Mouse (Mus musculus) midbrain, embryonic 12.5 days (tissue): ENCODE data around the gene Gng13. TPM values are rescaled to one million over a fixed set of nuclear protein-coding genes. Genes with fewer than 3 reads are reported as not detected.
"Not testable (repeated sequence)": the region's sequence is repeated elsewhere in the genome, so short reads cannot be mapped to it uniquely, and the experiment has no call there.

Source experiments
- ATAC-seq: fragments of 200-750 bp; cut with Nextera tagmentation; 2 replicates; pipeline ENCODE4 v1.8.0; 2017; ENCODE audit warnings: low read depth, moderate TSS enrichment, moderate library complexity; ENCODE audit not compliant: low FRiP score
- H3K27ac ChIP-seq: fragments of 300-500 bp; sonication (generic); replicated peaks from 2 replicates; pipeline ENCODE4 v1.5.1; 2016; ENCODE audit warnings: mild to moderate bottlenecking
- H3K27me3 ChIP-seq: fragments of 300-500 bp; sonication (generic); 2 replicates; pipeline ENCODE4 v1.6.1; 2016; ENCODE audit warnings: mild to moderate bottlenecking
- H3K36me3 ChIP-seq: fragments of 300-500 bp; sonication (generic); 2 replicates; pipeline ENCODE4 v1.6.1; 2016
- H3K4me1 ChIP-seq: fragments of 300-500 bp; sonication (generic); 2 replicates; pipeline ENCODE4 v1.6.1; 2016
- H3K4me2 ChIP-seq: fragments of 300-500 bp; sonication (generic); replicated peaks from 2 replicates; pipeline ENCODE4 v1.6.1; 2016; ENCODE audit warnings: mild to moderate bottlenecking, moderate library complexity
- H3K4me3 ChIP-seq: fragments of 300-500 bp; sonication (generic); 2 replicates; pipeline ENCODE4 v1.5.1; 2016; ENCODE audit warnings: mild to moderate bottlenecking
- H3K9ac ChIP-seq: fragments of 300-500 bp; sonication (generic); replicated peaks from 2 replicates; pipeline ENCODE4 v1.6.1; 2016; ENCODE audit warnings: mild to moderate bottlenecking, moderate library complexity
- H3K9me3 ChIP-seq: fragments of 300-500 bp; sonication (generic); 2 replicates; pipeline ENCODE4 v1.6.1; 2016; ENCODE audit warnings: mild to moderate bottlenecking
- WGBS: fragments of 180-500 bp; shearing (Covaris S2); methylation state at CpG from one replicate; pipeline ENCODE4 v1.1.7; 2016; 5-methylcytosine and 5-hydroxymethylcytosine counted together
- polyA plus RNA-seq: library from polyadenylated mRNA; unstranded; fragments of >200 nt; fragmentation: Nextera tagmentation; extraction: Ambion mirVana; gene quantifications from 2 replicates; pipeline ENCODE4 v1.2.1, GENCODE M21; 2016

Gng13 gene
- polyA plus RNA-seq, 1 experiment from 2014 or later = 1.5 TPM

DNA sequence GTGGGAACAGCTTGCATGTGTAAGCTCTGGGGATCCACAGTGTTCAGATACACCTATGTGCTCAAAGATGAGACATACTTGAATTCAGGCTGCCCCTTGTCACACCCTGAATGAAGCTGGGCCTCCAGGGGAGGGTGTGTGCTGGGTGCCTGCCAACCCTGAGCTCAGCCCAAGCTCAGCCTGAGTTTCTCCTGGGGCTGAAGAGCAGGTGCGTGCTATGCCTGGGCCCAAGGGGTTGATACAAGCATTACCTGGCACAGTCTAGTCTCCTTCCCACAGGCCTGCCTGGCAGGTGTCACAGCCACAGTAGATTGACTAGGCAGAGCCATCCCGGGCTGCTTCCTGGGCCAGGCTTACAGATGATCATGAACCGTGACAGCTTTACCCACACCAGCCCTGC is 18.8 kb downstream of the Gng13 start, which contains the start of gene Mslnl:
Gene Mslnl, plus strand, starts transcription at position 298 of the 400 bp plus-strand sequence.
- Histone ChIP-seq H3K4me3 (no peak within 1 kb of the TSS), H3K36me3 (peaks cover 6% of the 10 kb centered on the region; the same call in 1 of the 2 replicates), H3K4me1 (no peaks in the 10 kb centered on the region), H3K9ac (no peak within 1 kb of the TSS), H3K27ac (no peak within 1 kb of the TSS), H3K27me3 (peaks cover 4% of the 10 kb centered on the region; the same call in 1 of the 2 replicates), H3K9me3 (no peaks in the 10 kb centered on the region), H3K4me2 (no peak within 1 kb of the TSS)
- WGBS = 73% methylated on average over 3 of the region's 3 CpGs
- ATAC-seq = no peak

DNA sequence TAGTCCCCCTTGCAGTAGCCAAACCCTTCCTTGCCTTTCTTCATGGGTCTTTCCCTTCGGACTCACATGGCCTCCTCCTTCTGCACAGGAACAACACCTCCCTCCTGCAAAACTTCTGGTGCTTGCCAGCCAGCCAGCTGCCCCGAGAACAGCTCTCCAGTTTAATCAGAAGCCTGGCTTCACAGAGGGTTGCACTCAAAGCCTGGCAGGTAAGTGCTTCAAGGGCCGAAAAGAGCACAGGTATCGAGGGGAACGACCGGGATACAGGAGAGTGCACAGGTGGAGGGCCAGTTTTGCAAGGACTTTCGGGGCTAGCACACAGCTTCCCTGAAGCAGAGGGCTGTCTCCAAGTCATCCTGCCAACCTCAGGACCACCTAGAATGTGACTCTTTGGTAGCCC is 21.9 kb downstream of the Gng13 start:
- H3K27ac ChIP-seq = no peak overlapping the region
- peaks cover 4% of the 10 kb centered on the region; the same call in 1 of the 2 replicates for H3K27me3 ChIP-seq
- H3K9ac ChIP-seq = no peak overlapping the region
- WGBS = 84% methylated on average over 7 of the region's 7 CpGs
- no peaks in the 10 kb centered on the region for H3K36me3 ChIP-seq
- no peaks in the 10 kb centered on the region for H3K9me3 ChIP-seq
- H3K4me2 ChIP-seq = no peak overlapping the region
- H3K4me1 ChIP-seq = no peaks in the 10 kb centered on the region
- ATAC-seq = no peak
- H3K4me3 ChIP-seq = no peak overlapping the region

DNA sequence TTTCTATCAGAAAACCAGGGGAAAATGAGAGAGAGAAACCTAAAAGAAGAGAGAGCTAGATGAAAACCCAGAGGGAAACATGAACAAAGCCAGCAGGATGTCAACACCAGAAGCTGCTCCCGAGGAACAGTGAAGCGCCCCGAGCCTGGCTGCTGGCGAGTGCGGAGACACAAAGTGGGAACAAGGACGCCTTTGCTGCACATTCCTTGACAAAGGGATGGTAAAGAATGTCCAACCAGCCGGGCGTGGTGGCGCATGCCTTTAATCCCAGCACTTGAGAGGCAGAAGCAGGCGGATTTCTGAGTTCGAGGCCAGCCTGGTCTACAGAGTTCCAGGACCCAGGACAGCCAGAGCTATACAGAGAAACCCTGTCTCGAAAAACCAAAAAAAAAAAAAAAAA is 24.5 kb downstream of the Gng13 start:
- not testable (repeated sequence) for H3K36me3 ChIP-seq, H3K4me3 ChIP-seq, H3K4me2 ChIP-seq, H3K4me1 ChIP-seq, H3K9ac ChIP-seq, ATAC-seq, H3K27me3 ChIP-seq, H3K9me3 ChIP-seq, H3K27ac ChIP-seq
- WGBS = 68% methylated on average over 12 of the region's 12 CpGs

DNA sequence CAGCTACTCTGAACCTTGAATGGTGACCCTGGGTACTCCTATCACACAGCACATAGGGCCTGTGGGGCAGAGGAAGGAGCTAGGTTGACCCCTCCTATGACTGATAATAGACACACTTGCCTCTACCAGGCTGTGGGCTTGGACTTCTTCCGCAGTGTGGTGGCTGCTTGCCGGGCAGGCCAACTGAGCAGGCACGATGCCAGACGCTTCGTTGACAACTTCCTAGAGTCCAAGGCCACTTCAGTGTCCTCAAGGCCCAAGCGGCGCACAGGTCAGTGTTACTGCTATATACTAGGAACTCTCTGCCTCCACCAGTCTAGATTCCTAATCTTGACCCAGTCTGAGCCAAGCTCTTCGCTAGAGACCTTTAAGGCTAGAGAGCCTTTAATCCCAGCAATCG is 26.9 kb downstream of the Gng13 start:
- WGBS = 92% methylated on average over 9 of the region's 9 CpGs
- H3K27me3 ChIP-seq = peaks cover 9% of the 10 kb centered on the region; the same call in 1 of the 2 replicates
- H3K9me3 ChIP-seq = no peaks in the 10 kb centered on the region
- no peak overlapping the region for H3K4me2 ChIP-seq
- H3K36me3 ChIP-seq = no peaks in the 10 kb centered on the region
- H3K27ac ChIP-seq = no peak overlapping the region
- H3K4me1 ChIP-seq = no peaks in the 10 kb centered on the region
- no peak for ATAC-seq
- H3K4me3 ChIP-seq = no peak overlapping the region
- no peak overlapping the region for H3K9ac ChIP-seq

DNA sequence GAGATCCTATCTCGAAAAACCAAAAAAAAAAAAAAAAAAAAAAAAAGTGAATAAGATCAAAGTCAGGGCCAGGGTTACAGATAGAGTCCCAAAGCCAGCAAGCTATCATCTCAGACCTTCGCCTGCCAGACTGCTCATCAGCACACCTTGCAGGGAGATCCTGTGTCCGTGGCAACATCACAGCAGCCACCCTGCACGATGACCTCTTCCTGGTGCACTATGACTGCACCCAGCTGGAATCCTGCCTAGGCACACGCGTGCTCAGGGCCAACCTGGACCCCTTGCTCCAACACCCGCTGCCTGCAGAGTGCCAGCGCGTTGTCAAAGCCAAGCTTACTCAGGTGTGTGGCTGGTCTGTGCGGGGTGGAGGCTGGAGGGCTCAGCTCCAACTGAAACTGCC is 27.3 kb downstream of the Gng13 start:
- Histone ChIP-seq H3K4me1 (no peaks in the 10 kb centered on the region), H3K27me3 (peaks cover 9% of the 10 kb centered on the region; the same call in 1 of the 2 replicates), H3K9me3 (no peaks in the 10 kb centered on the region), H3K4me3 (no peak overlapping the region), H3K36me3 (no peaks in the 10 kb centered on the region), H3K9ac (no peak overlapping the region), H3K27ac (no peak overlapping the region), H3K4me2 (no peak overlapping the region)
- WGBS = 85% methylated on average over 10 of the region's 10 CpGs
- ATAC-seq = no peak

DNA sequence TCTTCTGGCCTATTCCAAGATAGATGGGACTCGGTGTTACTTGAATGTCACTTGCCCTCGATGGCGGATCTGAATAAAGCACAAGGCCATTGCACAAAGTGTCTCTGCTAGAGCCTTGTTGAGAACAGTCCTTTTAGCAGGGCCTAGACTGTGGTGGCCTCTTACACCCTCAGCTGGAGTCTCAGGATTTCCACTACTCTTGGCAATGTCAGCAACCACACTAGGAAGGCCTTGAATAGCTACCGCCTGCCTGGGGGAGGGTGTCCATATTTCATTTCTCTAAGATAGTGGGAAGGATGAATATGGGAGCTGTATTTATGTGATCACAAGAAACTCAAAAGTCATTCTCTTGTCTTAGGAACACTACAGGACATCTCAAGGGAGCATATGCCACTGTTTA is 31.3 kb downstream of the Gng13 start:
- Histone ChIP-seq H3K27me3 (peaks cover 5% of the 10 kb centered on the region), H3K9ac (no peak overlapping the region), H3K9me3 (no peaks in the 10 kb centered on the region), H3K4me1 (no peaks in the 10 kb centered on the region; the same call in 1 of the 2 replicates), H3K4me3 (no peak overlapping the region), H3K36me3 (no peaks in the 10 kb centered on the region), H3K27ac (no peak overlapping the region), H3K4me2 (no peak overlapping the region)
- no peak for ATAC-seq
- 95% methylated on average over 4 of the region's 4 CpGs for WGBS

DNA sequence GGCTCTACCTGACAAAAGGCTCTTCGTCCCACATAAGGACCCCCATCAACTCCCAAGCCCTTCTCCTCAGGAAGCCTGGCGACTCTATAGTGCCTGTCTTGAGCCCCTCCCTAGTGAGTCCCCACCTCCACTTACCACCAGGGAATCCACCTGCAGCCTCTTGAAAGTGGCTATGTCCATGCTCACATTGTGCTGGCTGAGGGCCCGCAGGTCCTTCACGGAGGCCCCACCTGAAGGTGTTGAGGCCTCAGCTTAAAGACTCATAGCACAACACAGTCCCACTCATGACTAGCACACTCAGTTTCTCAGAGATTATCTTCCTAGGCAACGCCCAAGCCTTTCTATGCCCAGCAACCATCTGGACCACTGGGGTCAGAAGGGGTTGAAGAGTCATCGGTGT is 32.3 kb downstream of the Gng13 start:
- Histone ChIP-seq H3K27me3 (peaks cover 4% of the 10 kb centered on the region), H3K9me3 (no peaks in the 10 kb centered on the region), H3K9ac (no peak overlapping the region), H3K27ac (no peak overlapping the region), H3K4me2 (no peak overlapping the region), H3K4me1 (no peaks in the 10 kb centered on the region; the same call in 1 of the 2 replicates), H3K4me3 (no peak overlapping the region), H3K36me3 (no peaks in the 10 kb centered on the region)
- WGBS = 88% methylated on average over 6 of the region's 6 CpGs
- no peak for ATAC-seq

DNA sequence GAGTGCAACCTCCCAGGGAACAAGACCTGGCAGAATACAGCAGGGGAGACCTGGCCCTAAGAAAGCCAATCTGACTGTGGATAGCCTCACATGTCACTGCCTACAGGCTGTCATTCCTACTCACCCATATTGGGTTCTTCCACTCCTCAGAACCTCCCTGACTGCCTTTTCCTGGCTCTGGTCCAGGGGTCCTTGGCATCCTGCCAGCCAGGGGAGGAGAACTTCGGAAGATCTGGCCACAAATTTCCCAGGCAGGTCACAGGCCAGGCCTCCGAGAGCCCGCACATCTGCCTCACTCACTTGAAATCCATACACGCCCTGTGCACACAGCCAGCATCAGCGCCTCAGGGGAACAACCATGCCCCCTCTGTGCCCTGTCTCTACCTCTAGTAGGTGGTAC is 34.5 kb downstream of the Gng13 start:
- H3K4me2 ChIP-seq = no peak overlapping the region
- no peak overlapping the region for H3K4me3 ChIP-seq
- H3K4me1 ChIP-seq = no peaks in the 10 kb centered on the region; the same call in 1 of the 2 replicates
- H3K9ac ChIP-seq = no peak overlapping the region
- WGBS = 70% methylated on average over 5 of the region's 5 CpGs
- no peak for ATAC-seq
- peaks cover 2% of the 10 kb centered on the region for H3K27me3 ChIP-seq
- H3K36me3 ChIP-seq = no peaks in the 10 kb centered on the region
- H3K27ac ChIP-seq = no peak overlapping the region
- H3K9me3 ChIP-seq = no peaks in the 10 kb centered on the region

DNA sequence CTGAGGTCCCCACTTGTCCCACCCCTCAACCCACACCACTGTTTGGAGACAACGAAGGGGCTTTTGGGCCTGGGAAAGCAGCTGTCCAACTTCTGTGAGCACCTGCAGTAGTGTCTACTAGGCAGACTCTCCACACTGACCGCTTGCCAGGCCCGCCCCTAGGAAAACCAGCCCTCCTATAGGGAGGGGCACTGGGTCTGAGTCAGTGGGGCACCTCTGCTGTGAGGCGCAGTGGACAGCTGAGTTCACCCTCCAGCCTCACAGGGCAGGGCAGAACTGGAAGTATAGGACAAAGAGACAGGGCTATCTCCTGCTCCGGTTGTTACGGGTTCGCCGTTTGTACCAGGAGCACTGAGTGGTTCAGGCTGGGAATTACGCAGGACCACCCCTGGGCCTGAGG is 37.3 kb downstream of the Gng13 start, which contains the start of gene Msln:
Gene Msln, minus strand, starts transcription at position 138 of the 400 bp plus-strand sequence.
- 90% methylated on average over 9 of the region's 9 CpGs for WGBS
- peaks cover 24% of the 10 kb centered on the region for H3K27me3 ChIP-seq
- no peaks in the 10 kb centered on the region for H3K36me3 ChIP-seq
- H3K9me3 ChIP-seq = no peaks in the 10 kb centered on the region
- no peak within 1 kb of the TSS for H3K4me3 ChIP-seq
- ATAC-seq = no peak
- H3K4me1 ChIP-seq = no peaks in the 10 kb centered on the region; the same call in 1 of the 2 replicates
- no peak within 1 kb of the TSS for H3K9ac ChIP-seq
- H3K4me2 ChIP-seq = no peak within 1 kb of the TSS
- no peak within 1 kb of the TSS for H3K27ac ChIP-seq

DNA sequence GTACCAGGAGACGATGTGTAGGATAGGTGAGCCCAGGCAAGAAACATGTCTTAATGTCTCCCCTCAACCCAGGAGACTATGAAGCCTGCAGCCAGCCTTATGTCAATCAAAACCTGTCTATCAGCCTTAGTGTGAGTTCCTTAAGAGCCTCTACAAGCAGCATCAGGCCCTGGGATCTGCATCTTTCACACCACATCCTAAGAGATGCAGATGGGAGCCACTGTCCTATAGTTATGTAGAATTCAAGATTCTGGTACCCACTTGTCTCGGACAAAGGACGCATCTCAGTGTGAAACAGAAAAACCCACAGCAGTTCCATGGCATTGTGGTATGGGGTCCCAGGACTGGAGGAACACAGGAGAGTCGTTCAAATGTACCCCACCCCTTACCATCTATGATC is 38.1 kb downstream of the Gng13 start:
- Histone ChIP-seq H3K27ac (no peak overlapping the region), H3K27me3 (peaks cover 32% of the 10 kb centered on the region), H3K4me2 (no peak overlapping the region), H3K4me3 (no peak overlapping the region), H3K9me3 (no peaks in the 10 kb centered on the region), H3K36me3 (no peaks in the 10 kb centered on the region), H3K9ac (no peak overlapping the region), H3K4me1 (no peaks in the 10 kb centered on the region; the same call in 1 of the 2 replicates)
- no peak for ATAC-seq
- 84% methylated on average over 4 of the region's 4 CpGs for WGBS

DNA sequence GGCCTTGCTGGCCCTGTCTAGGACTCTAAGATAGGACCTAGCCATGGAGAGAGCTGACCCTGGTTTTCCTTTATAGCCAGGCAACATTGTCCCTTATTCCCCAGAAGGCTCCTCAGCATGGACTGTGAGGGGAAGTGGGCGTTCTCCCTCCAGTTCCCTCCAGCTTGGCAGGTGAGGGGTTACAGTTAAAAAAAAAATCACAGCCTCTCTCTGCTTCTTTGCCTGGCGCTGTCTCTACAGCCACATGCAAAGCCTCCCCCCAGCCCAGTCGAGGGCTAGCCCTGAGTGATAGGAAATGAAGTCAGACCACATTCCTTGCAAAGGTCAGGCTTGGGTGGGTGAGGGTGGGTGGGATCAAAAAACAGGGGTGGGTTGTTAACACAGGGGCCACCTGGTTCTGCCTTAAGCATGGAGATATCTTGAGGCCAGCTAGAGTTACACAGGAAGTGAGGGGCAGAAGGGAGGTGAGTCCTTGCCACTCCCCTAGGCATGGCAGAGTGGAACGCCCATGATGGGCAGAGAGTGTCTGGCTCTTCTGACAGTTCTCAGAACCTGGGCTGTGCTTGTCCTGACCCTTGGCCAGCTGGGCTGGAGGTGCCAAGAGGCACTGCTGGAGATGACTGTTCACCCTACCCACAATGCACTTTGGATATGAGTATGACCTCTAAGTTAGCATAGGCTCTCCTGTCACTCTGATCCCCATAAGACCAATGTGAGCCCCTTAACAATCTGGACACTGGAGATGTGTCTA is 38.8 kb downstream of the Gng13 start:
- Histone ChIP-seq H3K4me1 (no peaks in the 10 kb centered on the region; the same call in 1 of the 2 replicates), H3K9ac (no peak overlapping the region), H3K4me3 (no peak overlapping the region), H3K4me2 (no peak overlapping the region), H3K36me3 (no peaks in the 10 kb centered on the region), H3K27me3 (peaks cover 39% of the 10 kb centered on the region), H3K9me3 (no peaks in the 10 kb centered on the region), H3K27ac (no peak overlapping the region)
- no peak for ATAC-seq
- WGBS = 73% methylated on average over 4 of the region's 4 CpGs

DNA sequence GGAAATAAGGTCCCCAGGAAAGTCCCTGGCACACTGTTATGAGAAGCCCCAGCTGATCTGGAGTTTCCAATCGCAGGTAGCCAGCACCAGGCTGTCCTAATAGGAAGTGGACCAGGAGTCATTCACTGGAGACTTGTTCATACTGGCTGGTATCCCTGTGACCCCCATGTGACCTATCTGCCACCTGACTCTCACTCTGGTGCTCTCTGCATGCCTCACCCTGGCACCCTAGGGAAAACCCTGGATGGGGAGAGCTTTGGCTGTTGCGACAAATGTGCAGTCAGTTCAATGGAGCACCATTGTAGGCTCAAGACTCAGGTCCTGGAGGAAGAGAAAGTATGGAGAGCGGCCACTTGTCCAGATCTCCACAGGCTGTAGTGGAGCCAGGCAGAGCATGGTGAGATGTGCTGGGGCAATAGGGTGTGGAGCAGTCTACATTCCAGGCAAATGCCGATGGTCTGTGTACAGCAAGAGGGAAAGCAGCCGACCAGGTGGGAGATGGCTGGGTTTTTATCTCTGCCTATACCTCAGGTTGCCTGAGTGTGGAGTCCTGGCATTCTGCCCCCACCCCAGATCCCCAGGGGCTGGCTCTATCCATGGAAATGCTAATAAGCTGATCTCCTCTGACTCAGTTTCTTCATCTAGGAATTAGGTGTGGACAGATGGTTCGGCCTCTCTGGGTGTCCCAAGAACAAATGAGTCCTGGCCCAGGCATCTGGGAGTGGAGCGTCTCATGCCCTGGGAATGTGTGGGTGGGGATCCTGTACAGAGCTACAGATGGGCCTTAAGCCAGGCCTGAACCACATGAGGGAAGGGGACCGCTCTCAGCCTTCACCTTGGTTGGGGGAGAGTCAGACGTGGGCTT is 39.6 kb downstream of the Gng13 start:
- no peak overlapping the region for H3K4me3 ChIP-seq
- no peak overlapping the region for H3K4me2 ChIP-seq
- H3K27me3 ChIP-seq = peaks cover 39% of the 10 kb centered on the region
- H3K9ac ChIP-seq = no peak overlapping the region
- no peaks in the 10 kb centered on the region for H3K36me3 ChIP-seq
- H3K9me3 ChIP-seq = no peaks in the 10 kb centered on the region
- no peaks in the 10 kb centered on the region; the same call in 1 of the 2 replicates for H3K4me1 ChIP-seq
- no peak overlapping the region for H3K27ac ChIP-seq
- ATAC-seq = no peak
- WGBS = 83% methylated on average over 9 of the region's 9 CpGs
